Mouse (Mus musculus) ES-E14 (cell line): ENCODE measurements around the gene Syngr2. TPM values are rescaled to one million over a fixed set of nuclear protein-coding genes. Genes with fewer than 3 reads are reported as not detected.

Source experiments
- DNase-seq: peaks from one replicate; pipeline ENCODE4 v3.0.0-alpha.2; 2013; ENCODE audit warnings: low read depth, low spot score
- H3K27ac ChIP-seq: 2 replicates; pipeline ENCODE4 v1.5.1; 2012; ENCODE audit warnings: low read depth, mild to moderate bottlenecking, low read length, moderate library complexity, mixed read lengths; ENCODE audit not compliant: poor library complexity, insufficient read depth, severe bottlenecking
- H3K36me3 ChIP-seq: 2 replicates; pipeline ENCODE4 v1.6.1; 2012; ENCODE audit warnings: mild to moderate bottlenecking, low read length, moderate library complexity, mixed read lengths; ENCODE audit not compliant: control insufficient read depth, poor library complexity, insufficient read depth, severe bottlenecking
- H3K4me1 ChIP-seq, 2 experiments: fragments of 150-350 bp in 1 of 2; sonication (generic) in 1 of 2; 2 replicates each; pipeline ENCODE4 v1.6.1; 2012; ENCODE audit warnings: low read length in 2 of 2, mild to moderate bottlenecking in 1 of 2, mixed read lengths in 1 of 2; ENCODE audit not compliant: control insufficient read depth in 2 of 2, insufficient read depth in 2 of 2, poor library complexity in 1 of 2
- H3K4me3 ChIP-seq, 2 experiments: fragments of 150-350 bp in 1 of 2; sonication (generic) in 1 of 2; 2 replicates each; pipeline ENCODE4 v1.5.1; 2012; ENCODE audit warnings: low read length in 2 of 2, low read depth in 1 of 2, mild to moderate bottlenecking in 1 of 2, mixed read lengths in 1 of 2; ENCODE audit not compliant: insufficient read depth in 1 of 2, poor library complexity in 1 of 2, severe bottlenecking in 1 of 2
- H3K9ac ChIP-seq: 2 replicates; pipeline ENCODE4 v1.6.1; 2012; ENCODE audit warnings: low read depth, mild to moderate bottlenecking, low read length, mixed read lengths; ENCODE audit not compliant: poor library complexity, insufficient read depth, severe bottlenecking
- H3K9me3 ChIP-seq: fragments of 150-350 bp; sonication (generic); 2 replicates; pipeline ENCODE4 v1.6.1; 2012; ENCODE audit warnings: low read depth, mild to moderate bottlenecking, low read length; ENCODE audit not compliant: control insufficient read depth, insufficient read depth
- CHD2 ChIP-seq: IDR thresholded peaks from 2 replicates; pipeline ENCODE4 v1.6.1; 2014; ENCODE audit warnings: mild to moderate bottlenecking, low read depth, low read length, inconsistent platforms
- HCFC1 ChIP-seq: IDR thresholded peaks from 2 replicates; pipeline ENCODE4 v1.6.1; 2012; ENCODE audit warnings: low read length, inconsistent platforms, borderline replicate concordance; ENCODE audit not compliant: insufficient read depth
- MAFK ChIP-seq: IDR thresholded peaks from 2 replicates; pipeline ENCODE4 v1.6.1; 2014; ENCODE audit warnings: mild to moderate bottlenecking, low read depth, low read length, inconsistent platforms; ENCODE audit not compliant: insufficient read depth
- ZC3H11A ChIP-seq: IDR thresholded peaks from 2 replicates; pipeline ENCODE4 v1.6.1; 2012; ENCODE audit warnings: low read depth, mild to moderate bottlenecking, inconsistent platforms, low read length, borderline replicate concordance
- ZNF384 ChIP-seq: IDR thresholded peaks from 2 replicates; pipeline ENCODE4 v1.6.1; 2012; ENCODE audit warnings: low read depth, low read length, inconsistent platforms
- in situ Hi-C, 2 experiments: fragments of 600-800 bp; cut with MboI; formaldehyde crosslinking; loops; one replicate each; pipeline ENCODE4 v1.15.1; 2025; ENCODE audit warnings: low sequenced_read_pairs in 2 of 2, inconsistent platforms in 1 of 2; ENCODE audit not compliant: unreplicated experiment in 2 of 2
- total RNA-seq: library from RNA; depleted of rRNA; stranded (reverse); fragments of 300-350 nt; gene quantifications from 2 replicates; pipeline ENCODE4 v1.2.3, GENCODE M21; 2012

Syngr2 gene
- total RNA-seq, 1 experiment: 69.6 TPM

DNA sequence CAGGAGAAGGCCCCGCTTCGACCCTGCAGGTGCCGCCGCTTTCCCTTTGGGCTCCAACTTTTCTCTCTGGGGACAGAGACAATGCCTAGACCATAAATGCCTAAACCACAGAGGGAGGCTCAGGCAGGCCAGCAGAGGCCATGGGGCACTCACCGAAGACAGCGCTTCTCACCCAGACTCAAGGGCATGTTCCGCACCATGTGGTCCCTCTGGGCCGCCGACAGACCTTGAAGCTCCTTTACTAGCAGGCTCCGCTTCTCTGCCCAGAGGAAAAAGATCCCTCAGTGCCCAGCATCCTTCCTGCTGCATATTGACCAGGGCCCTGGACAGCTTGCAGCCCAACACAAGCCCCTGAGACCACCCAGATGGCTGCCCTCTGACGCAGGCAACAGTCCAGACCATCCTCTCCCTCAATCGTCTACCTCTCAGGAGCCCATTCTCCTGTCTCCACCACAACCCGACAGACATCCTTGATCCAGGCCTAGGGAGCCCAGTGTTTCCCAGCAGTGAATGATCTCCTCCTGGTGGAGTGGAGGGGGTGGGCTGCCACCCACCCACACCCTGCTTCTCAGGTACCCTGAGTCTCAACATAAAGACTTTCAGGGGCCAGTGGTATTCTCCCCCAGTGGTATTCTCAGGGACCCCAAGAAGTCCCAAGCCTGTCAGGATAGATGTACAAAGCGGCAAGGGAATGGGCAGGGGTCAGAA lies 33.2 kb upstream of the Syngr2 start:
- Histone ChIP-seq H3K4me3 (no peak overlapping the region), H3K9me3 (no peaks in the 10 kb centered on the region), H3K36me3 (peaks cover 36% of the 10 kb centered on the region), H3K4me1 (peaks cover 2 to 11% of the 10 kb centered on the region in 2 experiments; a peak in 2 of 4 replicates), H3K9ac (no peak overlapping the region), H3K27ac (no peak overlapping the region)
- TF ChIP-seq HCFC1: no peak
- no peak for TF ChIP-seq MAFK
- DNase-seq: no peak
- in situ Hi-C loops: no loop called here

DNA sequence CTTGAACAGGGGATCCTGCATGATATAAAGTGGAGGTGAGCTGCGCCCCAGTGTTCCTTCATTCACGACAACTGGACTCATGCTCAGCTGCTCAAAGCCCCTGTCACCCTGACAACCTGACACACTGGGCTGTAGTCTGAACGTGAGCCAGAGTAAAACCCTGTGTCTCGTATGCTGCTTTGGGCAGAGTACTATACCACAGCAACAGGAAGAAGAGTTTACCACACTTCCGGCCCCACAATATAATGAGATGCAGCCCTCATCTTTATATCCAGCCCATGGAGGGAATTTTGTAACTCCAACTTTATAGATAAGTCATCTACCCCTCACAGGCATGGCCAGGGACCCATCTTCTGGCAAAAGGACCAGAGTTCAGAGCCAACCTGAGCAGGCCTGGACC lies 32.4 kb upstream of the Syngr2 start:
- TF ChIP-seq MAFK (no peak), ZNF384 (no peak)
- in situ Hi-C loops: no loop called here
- Histone ChIP-seq H3K9ac (no peak overlapping the region), H3K36me3 (peaks cover 30% of the 10 kb centered on the region), H3K4me1 (peaks cover 2 to 18% of the 10 kb centered on the region in 2 experiments; a peak in 2 of 4 replicates), H3K27ac (no peak overlapping the region), H3K4me3 (no peak overlapping the region), H3K9me3 (no peaks in the 10 kb centered on the region)
- no peak for DNase-seq

DNA sequence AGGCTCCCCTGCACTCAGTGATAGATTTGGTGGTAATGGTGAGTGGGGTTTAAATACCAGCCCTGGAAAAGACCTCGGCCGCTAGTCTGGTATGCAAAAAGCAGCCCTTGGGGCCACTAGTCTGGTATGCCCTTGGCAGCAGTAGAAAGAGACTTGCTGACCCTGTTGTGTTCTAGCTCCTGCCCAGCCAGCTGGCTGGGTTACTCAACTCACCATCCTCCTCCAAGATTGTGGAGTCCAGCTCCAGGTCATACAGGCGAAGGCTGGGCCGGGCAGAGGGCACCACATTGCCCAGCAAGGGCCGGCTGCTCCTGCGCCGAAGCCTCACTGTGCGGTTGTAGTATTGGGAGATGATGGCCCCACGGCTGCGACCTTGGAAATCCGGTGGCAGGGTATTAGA lies 31.4 kb upstream of the Syngr2 start:
- H3K36me3 ChIP-seq: peaks cover 30% of the 10 kb centered on the region
- peaks cover 4 to 22% of the 10 kb centered on the region in 2 experiments; a peak in 3 of 4 replicates for H3K4me1 ChIP-seq
- H3K9ac ChIP-seq: no peak overlapping the region
- no peaks in the 10 kb centered on the region for H3K9me3 ChIP-seq
- H3K27ac ChIP-seq: no peak overlapping the region
- no peak overlapping the region for H3K4me3 ChIP-seq
- TF ChIP-seq CHD2 (no peak), MAFK (no peak), ZNF384 (no peak), HCFC1 (no peak), ZC3H11A (no peak)
- in situ Hi-C loops: no loop called here
- DNase-seq: no peak

DNA sequence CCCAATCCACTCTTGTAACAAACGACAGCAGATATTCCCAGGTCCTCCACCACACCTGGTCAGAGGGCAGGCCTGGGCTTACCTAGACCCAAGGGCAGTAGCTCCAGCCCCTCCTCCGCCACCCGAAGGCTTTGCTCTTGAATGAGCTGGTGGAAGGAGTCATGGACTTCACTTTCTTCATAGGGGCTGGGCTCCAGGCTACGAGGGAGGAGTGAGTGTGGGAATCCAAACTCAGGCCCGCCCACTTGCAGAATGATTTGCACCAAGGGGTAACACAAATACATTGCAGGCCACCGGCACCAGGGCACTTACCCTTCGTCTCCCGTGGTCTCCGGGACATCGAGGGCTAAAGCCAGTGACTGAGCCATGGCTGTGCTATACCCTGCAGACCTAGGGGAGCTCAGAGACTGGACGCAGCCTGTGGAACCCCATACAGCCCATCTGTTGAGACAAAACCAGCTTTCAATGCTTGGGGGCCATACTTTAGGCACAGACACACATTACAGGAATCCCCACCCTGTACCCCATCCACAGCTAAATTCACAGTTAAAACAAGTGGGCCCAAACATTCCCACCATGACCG lies 30.5 kb upstream of the Syngr2 start:
- Histone ChIP-seq H3K27ac (no peak overlapping the region), H3K9me3 (no peaks in the 10 kb centered on the region), H3K9ac (peak overlapping the region; percentile 35; the same call in 1 of the 2 replicates), H3K4me1 (peaks cover 5 to 29% of the 10 kb centered on the region in 2 experiments; a peak in 3 of 4 replicates), H3K36me3 (peaks cover 29% of the 10 kb centered on the region), H3K4me3 (peak overlapping the region; percentile 73 to 78)
- no peak for DNase-seq
- TF ChIP-seq MAFK: no peak
- in situ Hi-C loops: no loop called here
